Mouse (Mus musculus) neural tube, embryonic 13.5 days (tissue): ENCODE results near the gene Relch. TPM values are rescaled to one million over a fixed set of nuclear protein-coding genes. Genes with fewer than 3 reads are reported as not detected.

Experiments
- ATAC-seq: fragments of 200-750 bp; cut with Nextera tagmentation; 2 replicates; pipeline ENCODE4 v1.8.0; 2017; ENCODE audit warnings: low read depth, mild to moderate bottlenecking, moderate TSS enrichment, moderate library complexity
- H3K27ac ChIP-seq: fragments of 300-500 bp; sonication (generic); replicated peaks from 2 replicates; pipeline ENCODE4 v1.5.1; 2015; ENCODE audit warnings: moderate library complexity, mild to moderate bottlenecking, inconsistent platforms
- H3K27me3 ChIP-seq: fragments of 300-500 bp; sonication (generic); 2 replicates; pipeline ENCODE4 v1.6.1; 2015; ENCODE audit warnings: mild to moderate bottlenecking, inconsistent platforms
- H3K36me3 ChIP-seq: fragments of 300-500 bp; sonication (generic); 2 replicates; pipeline ENCODE4 v1.6.1; 2015; ENCODE audit warnings: mild to moderate bottlenecking, inconsistent platforms
- H3K4me1 ChIP-seq: fragments of 300-500 bp; sonication (generic); replicated peaks from 2 replicates; pipeline ENCODE4 v1.6.1; 2015; ENCODE audit warnings: inconsistent platforms
- H3K4me2 ChIP-seq: fragments of 300-500 bp; sonication (generic); 2 replicates; pipeline ENCODE4 v1.6.1; 2015; ENCODE audit warnings: inconsistent platforms, mild to moderate bottlenecking, moderate library complexity
- H3K4me3 ChIP-seq: fragments of 300-500 bp; sonication (generic); 2 replicates; pipeline ENCODE4 v1.5.1; 2015; ENCODE audit warnings: mild to moderate bottlenecking, inconsistent platforms
- H3K9ac ChIP-seq: fragments of 300-500 bp; sonication (generic); 2 replicates; pipeline ENCODE4 v1.6.1; 2015; ENCODE audit warnings: moderate library complexity, mild to moderate bottlenecking, inconsistent platforms
- H3K9me3 ChIP-seq: fragments of 300-500 bp; sonication (generic); 2 replicates; pipeline ENCODE4 v1.6.1; 2016; ENCODE audit warnings: inconsistent platforms
- WGBS: fragments of 180-500 bp; shearing (Covaris S2); methylation state at CpG from one replicate; pipeline ENCODE4 v1.1.7; 2015; 5-methylcytosine and 5-hydroxymethylcytosine counted together
- polyA plus RNA-seq: library from polyadenylated mRNA; unstranded; fragments of >200 nt; fragmentation: Nextera tagmentation; extraction: Ambion mirVana; gene quantifications from 2 replicates; pipeline ENCODE4 v1.2.1, GENCODE M21; 2015

Relch gene
- 39.9 and 44.0 TPM in 2 replicates for polyA plus RNA-seq

DNA sequence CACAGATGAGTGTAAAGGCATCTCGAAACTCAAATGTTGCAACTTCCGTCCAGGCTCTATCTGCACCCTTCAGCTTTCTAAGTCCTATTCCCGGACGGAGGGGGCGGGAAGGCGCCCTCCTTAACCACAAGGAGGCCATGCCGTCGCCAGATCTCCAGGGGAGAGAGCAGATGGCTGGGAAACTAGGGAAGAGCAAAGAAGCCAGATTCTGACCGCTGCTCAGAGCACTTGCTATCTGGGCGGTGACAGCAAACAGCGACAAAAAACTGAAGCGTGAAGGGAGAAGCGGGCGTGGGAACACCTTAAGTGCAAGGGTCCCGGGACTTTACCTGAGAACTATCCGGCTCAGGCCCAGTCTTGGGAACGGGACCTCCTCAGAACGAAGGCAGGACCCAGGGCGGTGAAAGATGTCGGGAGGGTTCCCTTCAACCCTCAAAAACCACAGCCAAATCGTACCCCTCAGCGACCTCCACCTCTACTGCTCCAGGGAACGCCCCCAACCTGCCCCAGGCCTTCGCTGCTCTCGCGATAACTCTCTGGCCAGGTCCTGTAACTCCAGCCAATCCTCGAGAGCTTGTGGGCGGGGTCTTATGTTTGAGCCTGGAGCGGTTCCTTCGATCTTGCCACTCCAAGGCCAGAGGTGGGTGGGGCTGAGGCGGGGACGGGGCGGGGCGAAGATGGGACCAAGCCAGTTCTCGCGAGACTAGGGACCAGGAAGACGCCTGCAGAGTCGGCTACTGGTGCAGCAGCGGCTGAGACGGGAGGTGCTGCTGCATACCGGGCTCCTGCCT, at the start of gene Relch, which contains the start of gene Pign:
Gene Relch, plus strand, starts transcription at position 691 of the 791 bp plus-strand sequence.
Gene Pign, minus strand, starts transcription at position 507 of the 791 bp plus-strand sequence.
- peak within 1 kb of the TSS; percentile 83 for H3K27ac ChIP-seq
- WGBS = under 1% methylated on average over 41 of the region's 41 CpGs
- peaks cover 41% of the 10 kb centered on the region for H3K4me1 ChIP-seq
- H3K4me2 ChIP-seq = peak within 1 kb of the TSS; percentile 82
- H3K9me3 ChIP-seq = no peaks in the 10 kb centered on the region
- no peaks in the 10 kb centered on the region for H3K27me3 ChIP-seq
- peak within 1 kb of the TSS; percentile 90 for H3K9ac ChIP-seq
- H3K4me3 ChIP-seq = peak within 1 kb of the TSS; percentile 88
- peaks cover 4% of the 10 kb centered on the region; the same call in 1 of the 2 replicates for H3K36me3 ChIP-seq
- ATAC-seq = peak; percentile 99

DNA sequence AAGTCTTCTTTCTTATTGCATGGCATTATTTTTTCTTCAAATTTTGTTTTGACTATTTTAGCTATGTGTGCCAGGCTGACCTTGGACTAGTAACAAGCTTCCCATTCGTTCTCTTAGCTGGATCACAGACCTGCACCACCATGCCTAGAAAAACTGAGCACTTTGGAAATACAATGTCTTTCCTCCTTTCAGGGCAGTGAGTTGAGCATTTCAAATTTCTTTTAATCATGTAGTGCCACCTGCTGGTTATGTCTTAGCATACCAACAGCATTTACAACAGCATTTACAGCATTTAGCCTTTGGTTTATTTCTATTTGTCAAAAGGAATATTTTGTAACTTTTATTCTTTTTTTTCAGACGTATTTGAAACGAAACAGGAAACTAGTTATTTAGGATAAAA, 33.2 kb upstream of the Relch start:
- Histone ChIP-seq H3K4me2 (no peak overlapping the region), H3K27ac (no peak overlapping the region), H3K9me3 (no peaks in the 10 kb centered on the region), H3K36me3 (no peaks in the 10 kb centered on the region), H3K27me3 (no peaks in the 10 kb centered on the region), H3K4me3 (no peak overlapping the region), H3K4me1 (no peaks in the 10 kb centered on the region), H3K9ac (no peak overlapping the region)
- ATAC-seq = 0 out of 2 replicates have a peak, but pooled peaks have one; percentile 40
- 49% methylated on average over 3 of the region's 3 CpGs for WGBS

DNA sequence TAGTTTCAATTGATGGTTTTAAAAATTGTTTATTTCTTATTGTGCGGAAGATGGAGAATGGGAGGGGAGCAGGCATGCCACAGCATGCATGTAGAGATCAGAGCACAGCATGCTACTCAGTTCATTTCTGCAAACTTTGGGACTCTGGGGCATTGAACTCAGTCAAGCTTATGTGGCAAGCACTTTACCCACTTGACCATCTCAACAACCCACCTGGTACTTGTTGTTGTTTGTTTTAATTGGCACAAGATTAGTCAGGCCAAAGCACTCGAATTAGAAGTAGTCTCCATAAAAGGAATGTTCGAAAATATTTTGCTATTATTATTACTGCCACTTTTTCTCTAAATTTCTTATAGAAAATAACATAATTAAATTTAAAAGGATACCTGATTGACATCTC, 19.6 kb upstream of the Relch start:
- H3K36me3 ChIP-seq = peaks cover 24% of the 10 kb centered on the region
- no peak overlapping the region for H3K4me3 ChIP-seq
- no peak overlapping the region for H3K9ac ChIP-seq
- no peak for ATAC-seq
- no peaks in the 10 kb centered on the region for H3K27me3 ChIP-seq
- H3K9me3 ChIP-seq = no peaks in the 10 kb centered on the region
- WGBS = 82% methylated on average over 3 of the region's 3 CpGs
- H3K4me1 ChIP-seq = no peaks in the 10 kb centered on the region
- H3K4me2 ChIP-seq = no peak overlapping the region
- H3K27ac ChIP-seq = no peak overlapping the region

DNA sequence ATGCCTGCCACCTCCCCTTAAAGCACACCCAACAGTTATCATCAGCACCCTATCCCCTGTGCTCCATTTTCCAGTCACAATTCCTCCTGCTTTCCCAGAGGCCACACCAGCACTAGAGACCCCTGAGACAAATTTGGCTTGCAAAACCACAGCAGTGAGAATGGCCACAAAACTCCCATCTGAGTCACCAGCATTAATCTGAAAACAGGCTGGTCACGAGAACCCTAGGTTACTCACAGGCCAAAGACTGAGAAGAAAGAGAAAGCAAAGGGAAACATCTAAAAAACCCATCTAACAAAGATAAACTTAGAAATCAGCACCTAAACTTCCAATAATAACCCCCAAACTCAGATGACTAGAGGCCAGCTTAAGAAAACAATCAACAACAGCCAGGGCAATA, 13.0 kb upstream of the Relch start:
- Histone ChIP-seq H3K27me3 (no peaks in the 10 kb centered on the region), H3K36me3 (peaks cover 9% of the 10 kb centered on the region; the same call in 1 of the 2 replicates), H3K4me2 (no peak overlapping the region), H3K27ac (no peak overlapping the region), H3K4me1 (no peaks in the 10 kb centered on the region), H3K9ac (no peak overlapping the region), H3K9me3 (no peaks in the 10 kb centered on the region), H3K4me3 (no peak overlapping the region)
- WGBS = 88% methylated on average over 1 of the region's 1 CpGs
- no peak for ATAC-seq

DNA sequence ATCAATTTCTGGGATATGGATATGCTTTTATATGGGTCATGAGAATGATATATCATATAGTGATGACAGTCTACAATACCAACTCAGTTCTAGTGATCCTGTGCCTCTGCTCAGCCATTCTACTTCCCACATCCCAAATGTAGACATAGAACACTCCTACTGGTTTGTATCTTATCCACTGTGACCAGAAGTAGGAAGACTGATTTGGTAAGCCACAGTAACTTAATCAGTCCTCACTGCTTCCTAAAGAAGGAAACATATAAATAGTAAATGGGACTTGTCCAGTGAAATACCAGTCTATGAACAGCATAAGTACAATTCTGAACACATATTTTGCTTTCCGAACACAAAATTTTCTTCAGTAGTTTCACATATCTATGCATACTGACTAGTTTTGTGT, 9.7 kb upstream of the Relch start:
- no peaks in the 10 kb centered on the region for H3K27me3 ChIP-seq
- H3K4me3 ChIP-seq = no peak overlapping the region
- 91% methylated on average over 1 of the region's 1 CpGs for WGBS
- no peaks in the 10 kb centered on the region for H3K9me3 ChIP-seq
- H3K36me3 ChIP-seq = peaks cover 8% of the 10 kb centered on the region; the same call in 1 of the 2 replicates
- no peak for ATAC-seq
- no peaks in the 10 kb centered on the region for H3K4me1 ChIP-seq
- H3K27ac ChIP-seq = no peak overlapping the region
- no peak overlapping the region for H3K9ac ChIP-seq
- H3K4me2 ChIP-seq = no peak overlapping the region

DNA sequence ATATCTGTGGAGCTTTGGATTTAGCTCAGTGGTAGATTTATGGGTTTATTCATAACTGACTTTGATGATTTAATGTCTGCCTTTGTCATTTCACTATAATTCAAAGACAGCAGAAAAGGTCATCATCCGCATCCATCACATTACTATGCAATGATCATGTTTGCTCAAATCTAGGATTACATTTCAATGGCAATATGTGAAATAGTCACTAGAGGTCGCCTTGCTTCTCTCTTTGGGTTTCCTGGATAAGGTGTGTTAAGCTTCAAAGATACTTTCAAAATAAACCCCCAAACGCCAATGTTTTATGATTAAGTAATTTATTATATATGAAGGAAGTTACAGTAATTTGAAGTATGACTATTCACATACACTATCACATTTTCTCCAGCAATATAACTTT, 3.6 kb upstream of the Relch start:
- Histone ChIP-seq H3K9me3 (no peaks in the 10 kb centered on the region), H3K4me3 (no peak overlapping the region), H3K27me3 (no peaks in the 10 kb centered on the region), H3K36me3 (peaks cover 8% of the 10 kb centered on the region; the same call in 1 of the 2 replicates), H3K4me2 (no peak overlapping the region), H3K9ac (no peak overlapping the region), H3K4me1 (peaks cover 14% of the 10 kb centered on the region), H3K27ac (no peak overlapping the region)
- no peak for ATAC-seq
- WGBS = 21% methylated on average over 3 of the region's 3 CpGs

DNA sequence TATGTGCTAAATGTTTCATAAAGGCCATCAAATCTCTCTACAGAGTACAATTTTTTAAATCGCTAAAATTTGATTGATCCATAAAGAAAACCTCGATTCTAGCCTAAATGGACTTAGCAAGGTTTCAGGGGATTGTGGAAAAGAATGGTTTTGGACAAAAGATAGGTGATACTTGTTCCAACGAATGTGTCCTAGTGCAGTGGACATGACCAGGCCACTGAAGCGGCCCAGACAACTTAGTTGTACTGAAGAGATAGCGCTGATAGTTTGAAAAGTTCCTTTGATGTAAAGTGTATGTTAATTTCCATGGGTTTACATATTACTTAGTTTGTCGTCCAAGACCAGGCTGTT, 866 bp upstream of the Relch start:
- Histone ChIP-seq H3K9me3 (no peaks in the 10 kb centered on the region), H3K9ac (peak overlapping the region; percentile 81), H3K36me3 (peaks cover 4% of the 10 kb centered on the region; the same call in 1 of the 2 replicates), H3K4me2 (peak overlapping the region; percentile 74), H3K4me1 (peaks cover 40% of the 10 kb centered on the region), H3K4me3 (peak overlapping the region; percentile 88), H3K27ac (peak overlapping the region; percentile 76), H3K27me3 (no peaks in the 10 kb centered on the region)
- 10% methylated on average over 6 of the region's 6 CpGs for WGBS
- ATAC-seq = no peak

DNA sequence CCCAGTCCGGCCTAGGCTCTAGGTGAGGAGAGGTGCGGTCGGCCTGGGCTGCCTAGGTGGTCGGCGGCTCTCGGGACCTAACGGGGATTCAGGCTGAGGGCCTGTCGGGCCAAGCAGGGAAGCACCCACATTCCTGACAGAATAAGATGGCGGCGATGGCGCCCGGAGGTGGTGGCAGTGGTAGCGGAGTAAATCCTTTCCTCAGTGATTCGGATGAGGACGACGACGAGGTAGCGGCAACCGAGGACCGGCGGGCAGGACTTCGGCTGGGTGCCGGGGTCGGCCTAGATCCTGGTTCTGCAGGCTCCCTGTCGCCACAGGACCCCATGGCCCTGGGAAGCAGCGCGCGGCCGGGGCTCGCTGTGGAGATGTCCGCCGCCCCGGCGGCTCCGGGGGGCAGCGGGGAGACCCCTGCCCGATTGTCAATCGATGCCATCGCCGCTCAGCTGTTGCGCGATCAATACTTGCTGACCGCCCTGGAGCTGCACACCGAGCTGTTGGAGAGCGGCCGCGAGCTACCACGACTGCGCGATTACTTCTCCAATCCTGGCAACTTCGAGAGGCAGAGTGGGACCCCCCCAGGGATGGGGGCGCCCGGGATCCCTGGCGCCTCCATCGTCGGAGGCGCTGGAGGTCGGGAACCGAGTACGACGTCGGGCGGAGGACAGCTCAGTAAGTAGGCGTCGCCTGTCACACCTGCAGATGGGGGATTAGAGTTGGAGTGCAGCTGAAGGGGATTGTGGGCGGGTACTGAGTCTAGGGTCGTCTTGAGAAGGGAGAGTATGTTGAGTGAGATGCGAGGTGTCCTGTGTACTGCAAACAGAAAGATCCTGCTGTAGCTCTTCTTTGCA, 526 bp downstream of the Relch start:
- H3K9me3 ChIP-seq = no peaks in the 10 kb centered on the region
- under 1% methylated on average over 68 of the region's 68 CpGs for WGBS

DNA sequence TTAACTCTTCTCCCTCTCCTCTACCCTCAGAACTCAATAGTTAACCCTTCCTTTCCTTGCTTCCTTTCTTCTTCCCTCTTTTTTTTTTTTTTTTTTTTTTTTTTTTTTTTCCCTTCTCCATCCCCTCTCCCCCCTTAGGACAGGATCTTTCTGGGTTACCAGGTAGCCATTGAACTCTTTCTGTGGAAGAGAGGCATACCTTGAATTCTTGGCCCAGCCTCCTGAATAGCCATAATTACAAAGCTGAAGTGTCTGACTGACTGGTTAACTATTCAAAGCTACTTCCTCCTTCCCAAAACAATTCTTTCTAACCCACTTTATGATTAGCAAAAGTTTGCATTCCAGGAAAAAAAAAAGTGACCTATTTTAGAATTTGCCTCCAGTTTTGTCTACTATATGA, 6.0 kb downstream of the Relch start:
- Histone ChIP-seq H3K4me3 (no peak overlapping the region), H3K9me3 (no peaks in the 10 kb centered on the region), H3K27me3 (no peaks in the 10 kb centered on the region), H3K36me3 (peaks cover 4% of the 10 kb centered on the region; the same call in 1 of the 2 replicates), H3K9ac (no peak overlapping the region), H3K4me1 (peaks cover 35% of the 10 kb centered on the region), H3K27ac (no peak overlapping the region), H3K4me2 (no peak overlapping the region)
- ATAC-seq = no peak

More for the DNA sequence above, 526 bp downstream of the Relch start:
- peak overlapping the region; percentile 83 for H3K27ac ChIP-seq
- peak overlapping the region; percentile 90 for H3K9ac ChIP-seq
- peak overlapping the region; percentile 82 for H3K4me2 ChIP-seq
- no peaks in the 10 kb centered on the region for H3K27me3 ChIP-seq
- H3K4me3 ChIP-seq = peak overlapping the region; percentile 88
- H3K36me3 ChIP-seq = peaks cover 4% of the 10 kb centered on the region; the same call in 1 of the 2 replicates
- ATAC-seq = peak; percentile 62
- H3K4me1 ChIP-seq = peaks cover 46% of the 10 kb centered on the region

DNA sequence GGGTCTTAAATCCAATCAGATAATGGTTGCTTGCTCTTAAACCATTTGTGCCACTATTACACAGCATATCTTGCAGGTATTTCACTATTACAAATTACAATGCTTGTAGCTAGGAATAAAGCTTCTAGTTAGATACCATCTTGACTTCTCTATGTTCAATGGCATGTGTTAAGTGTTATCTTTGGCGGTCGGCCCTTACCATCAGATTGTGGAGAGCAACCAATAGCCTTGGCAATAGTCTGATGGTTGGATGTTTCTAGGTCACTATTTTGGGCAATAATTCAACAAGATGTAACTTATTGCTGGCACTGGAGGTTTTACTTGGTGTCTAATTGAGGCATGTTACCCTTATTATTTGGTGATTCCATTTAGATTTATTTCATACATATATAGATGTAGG, 11.1 kb downstream of the Relch start:
- H3K4me1 ChIP-seq = no peaks in the 10 kb centered on the region
- peaks cover 6% of the 10 kb centered on the region for H3K36me3 ChIP-seq
- no peak overlapping the region for H3K4me2 ChIP-seq
- WGBS = 96% methylated on average over 2 of the region's 2 CpGs
- no peak overlapping the region for H3K4me3 ChIP-seq
- no peaks in the 10 kb centered on the region for H3K27me3 ChIP-seq
- no peak overlapping the region for H3K27ac ChIP-seq
- H3K9me3 ChIP-seq = no peaks in the 10 kb centered on the region
- no peak for ATAC-seq
- no peak overlapping the region for H3K9ac ChIP-seq

DNA sequence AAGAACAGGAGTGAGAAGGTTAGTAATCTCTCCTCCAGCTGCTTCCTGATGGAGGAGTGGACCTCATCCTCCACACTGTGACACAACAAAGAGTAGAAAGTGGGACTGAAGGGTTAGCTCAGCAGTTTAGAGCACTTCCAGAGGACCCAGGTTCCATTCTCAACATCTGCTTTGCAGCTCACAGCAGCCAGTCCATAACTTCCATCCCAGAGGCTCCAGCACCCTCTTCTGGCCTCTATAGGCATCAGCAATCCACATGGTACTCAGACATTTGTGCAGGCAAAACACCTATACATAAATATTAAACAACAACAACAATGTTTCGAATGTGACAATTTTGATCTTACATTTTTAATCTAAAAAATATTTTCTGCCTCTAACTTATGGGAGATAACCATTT, 16.9 kb downstream of the Relch start:
- H3K9ac ChIP-seq = no peak overlapping the region
- no peak overlapping the region for H3K4me2 ChIP-seq
- WGBS = 89% methylated on average over 1 of the region's 1 CpGs
- H3K27me3 ChIP-seq = no peaks in the 10 kb centered on the region
- H3K36me3 ChIP-seq = peaks cover 6% of the 10 kb centered on the region
- no peak overlapping the region for H3K27ac ChIP-seq
- H3K9me3 ChIP-seq = no peaks in the 10 kb centered on the region
- no peak overlapping the region for H3K4me3 ChIP-seq
- no peaks in the 10 kb centered on the region for H3K4me1 ChIP-seq
- ATAC-seq = no peak

DNA sequence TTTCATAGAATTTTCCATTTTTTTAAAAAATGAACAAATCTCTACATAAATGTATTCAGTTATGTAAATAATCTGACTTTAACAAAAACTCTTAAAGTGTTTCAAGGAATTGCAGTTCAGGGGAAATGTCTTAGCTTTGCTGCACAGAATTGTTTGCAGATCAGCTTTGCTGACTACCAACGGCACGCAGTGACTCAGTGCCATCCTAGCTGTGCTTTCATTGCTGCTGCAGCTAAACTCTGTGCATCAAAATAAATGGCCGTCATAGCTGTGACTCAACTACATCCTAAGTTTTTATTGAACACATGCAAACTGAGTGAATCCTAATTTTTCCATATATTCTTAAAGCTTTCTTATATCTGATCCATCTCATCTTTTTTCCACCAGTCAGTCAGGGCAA, 21.8 kb downstream of the Relch start:
- no peaks in the 10 kb centered on the region for H3K27me3 ChIP-seq
- no peak overlapping the region for H3K4me3 ChIP-seq
- H3K4me2 ChIP-seq = no peak overlapping the region
- no peak overlapping the region for H3K9ac ChIP-seq
- 0 out of 2 replicates have a peak, but pooled peaks cover 4% of the 10 kb centered on the region for H3K36me3 ChIP-seq
- H3K27ac ChIP-seq = no peak overlapping the region
- no peak for ATAC-seq
- no peaks in the 10 kb centered on the region for H3K4me1 ChIP-seq
- H3K9me3 ChIP-seq = no peaks in the 10 kb centered on the region
- WGBS = 90% methylated on average over 3 of the region's 3 CpGs
